In genomic region chr2:62046421-62046845, GRCm38 (mm10) we compare ENCODE assay signal across 8 mouse cellular contexts. TPM values are rescaled to one million over a fixed set of nuclear protein-coding genes. Genes with fewer than 3 reads are reported as not detected.
DNase-seq lines count a peak whose midpoint lies in the region; ATAC-seq and TF ChIP-seq lines count a peak whose summit lies in the region.
"Had no signal": no experiment of that assay in that cellular context is flagged by ENCODE, and none has a peak within 500 bp of the region (broad histone marks: within the 10 kb centered on the region; RNA-seq: fewer than 3 reads in every experiment).

Gene Slc4a10, plus strand, starts transcription at chr2:62046462.

- no peak for TF ChIP-seq CTCF in brain, embryonic 14.5 days (IDR thresholded peaks at IDR 0.05; ENCODE audit: borderline replicate concordance, extremely low read depth, insufficient read depth, insufficient read length)
- no peak for TF ChIP-seq CTCF in cerebellum, adult 2 months (IDR thresholded peaks at IDR 0.05; ENCODE audit: borderline replicate concordance, insufficient read depth, low read depth, low read length)

- H3K9me3 ChIP-seq in midbrain, embryonic 15.5 days: no peaks in the 10 kb centered on the region

- H3K4me2 ChIP-seq in midbrain, embryonic 15.5 days: peak within 1 kb of the TSS; percentile 61

- TF ChIP-seq POLR2A in brain, embryonic 14.5 days (IDR thresholded peaks at IDR 0.05; ENCODE audit: borderline replicate concordance, extremely low read depth, insufficient read depth, insufficient read length, poor library complexity, severe bottlenecking): no peak
- TF ChIP-seq POLR2A in cerebellum, adult 2 months (IDR thresholded peaks at IDR 0.05; ENCODE audit: borderline replicate concordance, insufficient read depth, low read length): peak; percentile 53; the same call in 1 of the 2 replicates

- peak within 1 kb of the TSS; percentile 49 for H3K9ac ChIP-seq in midbrain, embryonic 15.5 days

- ATAC-seq in midbrain, embryonic 15.5 days (replicated peaks): peak; percentile 82
- no peak for ATAC-seq in erythroblast, adult 5-6 weeks (replicated peaks; ENCODE audit: low FRiP score, poor library complexity, severe bottlenecking)

- H3K4me1 ChIP-seq in cerebellum, adult 2 months (ENCODE audit: control insufficient read depth, insufficient read depth, low read length): peaks cover 2% of the 10 kb centered on the region; the same call in 1 of the 2 replicates
- H3K4me1 ChIP-seq in midbrain, embryonic 15.5 days: peaks cover 3% of the 10 kb centered on the region

- H3K36me3 ChIP-seq in midbrain, embryonic 15.5 days (replicated peaks): no peaks in the 10 kb centered on the region

- WGBS in cerebellum, adult 2 months: 2% methylated on average over 10 of the region's 10 CpGs
- WGBS in midbrain, embryonic 15.5 days: 9% methylated on average over 10 of the region's 10 CpGs

- peak; percentile 90 for DNase-seq in brain, embryonic 14.5 days (ENCODE audit: low read depth)
- DNase-seq in cerebellum, adult 2 months: peak; percentile 81 to 85
- peak; percentile 40 to 44 for DNase-seq in frontal cortex, postnatal 10 days (ENCODE audit: low spot score in 2 of 2)
- DNase-seq in layer of hippocampus, postnatal 36 days: peak; percentile 50 to 53
- DNase-seq in spleen, postnatal 4 days (ENCODE audit: low spot score in 2 of 2): no peak

- peak within 1 kb of the TSS; percentile 87 for H3K27ac ChIP-seq in cerebellum, adult 2 months (ENCODE audit: insufficient read depth, low read length)
- H3K27ac ChIP-seq in midbrain, embryonic 15.5 days: peak within 1 kb of the TSS; percentile 96

- peak within 1 kb of the TSS; percentile 91 for H3K4me3 ChIP-seq in cerebellum, adult 2 months (replicated peaks; ENCODE audit: insufficient read depth, low read depth, low read length)
- peak within 1 kb of the TSS; percentile 49 for H3K4me3 ChIP-seq in midbrain, embryonic 15.5 days

- no peaks in the 10 kb centered on the region for H3K27me3 ChIP-seq in cerebellum, adult 2 months (ENCODE audit: control insufficient read depth, insufficient read depth, low read length)
- no peaks in the 10 kb centered on the region for H3K27me3 ChIP-seq in midbrain, embryonic 15.5 days (replicated peaks)

RNA-seq across cellular contexts. Expression of gene Slc4a10, which starts in this region (rescaled TPM):
- 16.8 and 21.1 TPM in 2 replicates for polyA plus RNA-seq in brain, embryonic 14.5 days (2012; rRNA removed)
- polyA plus RNA-seq in cerebellum, adult 2 months (2012; rRNA removed): 69.8 and 81.1 TPM in 2 replicates
- 100 to 1,000 TPM; 216 to 220 TPM for total RNA-seq in layer of hippocampus, postnatal 36 days (2021)
- 17.4 and 20.9 TPM in 2 replicates for polyA plus RNA-seq in midbrain, embryonic 15.5 days (2015; fragmentation: Nextera tagmentation; extraction: Ambion mirVana)
- not detected in 2 replicates for total RNA-seq in erythroblast, adult 5-6 weeks (2015; ENCODE audit: low replicate concordance)
- 1.4 TPM in 1 of 2 replicates, not detected in the other for total RNA-seq in erythroblast, adult 5-6 weeks (2017; ENCODE audit: low replicate concordance)
- polyA plus RNA-seq: spleen, adult 2 months had no signal

Comparison
In these comparisons a context has a peak if more than half of its experiments do, and no peak if none do; other contexts are left out.
1. RNA of gene Slc4a10 (total RNA-seq): 216 to 220 TPM in layer of hippocampus, postnatal 36 days; 1.4 TPM in erythroblast, adult 5-6 weeks; every median in the first group is over 10 times any median in the second.
2. DNase-seq: peak in brain, embryonic 14.5 days (single experiment), cerebellum, adult 2 months (2 of 2), frontal cortex, postnatal 10 days (2 of 2) and layer of hippocampus, postnatal 36 days (2 of 2); none in spleen, postnatal 4 days (0 of 2).